Mouse (Mus musculus) intestine, embryonic 14.5 days (tissue): ENCODE results near the gene Erc2. TPM values are rescaled to one million over a fixed set of nuclear protein-coding genes. Genes with fewer than 3 reads are reported as not detected.

Experiments
- ATAC-seq: fragments of 200-750 bp; cut with Nextera tagmentation; replicated peaks from 2 replicates; pipeline ENCODE4 v1.8.0; 2017; ENCODE audit warnings: low read depth, moderate number of reproducible peaks, moderate TSS enrichment, moderate library complexity; ENCODE audit not compliant: low FRiP score, low TSS enrichment
- DNase-seq: peaks from one replicate; pipeline ENCODE4 v3.0.0-alpha.2; 2018; ENCODE audit warnings: low spot score
- H3K27ac ChIP-seq: fragments of 300-500 bp; sonication (generic); 2 replicates; pipeline ENCODE4 v1.5.1; 2014; ENCODE audit warnings: low read depth, mild to moderate bottlenecking, control low read depth
- H3K27me3 ChIP-seq: fragments of 300-500 bp; sonication (generic); replicated peaks from 2 replicates; pipeline ENCODE4 v1.6.1; 2014; ENCODE audit warnings: low read length, control low read depth; ENCODE audit not compliant: control insufficient read depth, insufficient read depth
- H3K36me3 ChIP-seq: fragments of 300-500 bp; sonication (generic); 2 replicates; pipeline ENCODE4 v1.6.1; 2014; ENCODE audit warnings: low read length, control low read depth; ENCODE audit not compliant: control insufficient read depth, insufficient read depth
- H3K4me1 ChIP-seq: fragments of 300-500 bp; sonication (generic); replicated peaks from 2 replicates; pipeline ENCODE4 v1.6.1; 2014; ENCODE audit warnings: low read length, control low read depth, mixed read lengths; ENCODE audit not compliant: control insufficient read depth, insufficient read depth
- H3K4me2 ChIP-seq: fragments of 300-500 bp; sonication (generic); 2 replicates; pipeline ENCODE4 v1.6.1; 2014; ENCODE audit warnings: low read length
- H3K4me3 ChIP-seq: fragments of 300-500 bp; sonication (generic); 2 replicates; pipeline ENCODE4 v1.5.1; 2014; ENCODE audit warnings: low read depth, low read length, control low read depth, mixed read lengths
- H3K9ac ChIP-seq: fragments of 300-500 bp; sonication (generic); 2 replicates; pipeline ENCODE4 v1.6.1; 2014; ENCODE audit warnings: mild to moderate bottlenecking, low read length
- H3K9me3 ChIP-seq: fragments of 300-500 bp; sonication (generic); 2 replicates; pipeline ENCODE4 v1.6.1; 2016; ENCODE audit warnings: low read length, control low read depth; ENCODE audit not compliant: control insufficient read depth
- WGBS: fragments of 180-500 bp; shearing (Covaris S2); extraction: QIAGEN DNeasy Blood & Tissue Kit; methylation state at CpG from one replicate; pipeline ENCODE4 v1.1.7; 2014; 5-methylcytosine and 5-hydroxymethylcytosine counted together
- polyA plus RNA-seq: library from polyadenylated mRNA; unstranded; fragments of >200 nt; fragmentation: Nextera tagmentation; extraction: Ambion mirVana; gene quantifications from 2 replicates; pipeline ENCODE4 v1.2.1, GENCODE M21; 2014

Erc2 gene
- polyA plus RNA-seq, 1 experiment from 2014 or later = 7.8 TPM

DNA sequence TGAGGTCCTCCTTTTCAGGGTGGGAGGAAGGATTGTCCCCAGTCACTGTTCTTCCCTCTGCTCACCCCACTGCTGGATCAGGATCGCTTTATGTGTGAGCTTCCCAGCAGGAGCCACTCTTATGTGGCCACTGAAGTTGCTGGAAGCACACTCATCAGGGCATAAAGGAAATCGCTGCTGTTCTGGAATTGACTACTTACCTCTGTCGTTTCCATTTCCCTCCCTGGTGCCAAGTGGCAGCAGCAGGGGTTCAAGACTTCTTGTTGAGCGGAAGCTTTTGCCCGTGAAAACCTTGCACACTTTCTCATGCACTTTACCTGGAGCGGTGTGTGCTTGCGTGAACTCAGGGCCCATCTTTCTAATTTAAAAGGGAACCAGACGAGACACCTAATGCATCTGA, 652 bp upstream of the Erc2 start:
- H3K4me1 ChIP-seq = peaks cover 2% of the 10 kb centered on the region; the same call in 1 of the 2 replicates

GRCm38 (mm10) chr14:27622923-27623219, 643 bp downstream of the Erc2 start:
- Histone ChIP-seq H3K9me3 (0 out of 2 replicates have a peak, but pooled peaks cover 2% of the 10 kb centered on the region), H3K36me3 (no peaks in the 10 kb centered on the region), H3K9ac (peak overlapping the region; percentile 29), H3K4me1 (peaks cover 2% of the 10 kb centered on the region; the same call in 1 of the 2 replicates), H3K27me3 (peaks cover 14% of the 10 kb centered on the region), H3K27ac (no peak overlapping the region), H3K4me2 (peak overlapping the region; percentile 57), H3K4me3 (peak overlapping the region; percentile 42)
- DNase-seq (no peak), ATAC-seq (no peak)
- WGBS = 2% methylated on average over 6 of the region's 6 CpGs

More for the DNA sequence above, 652 bp upstream of the Erc2 start:
- Histone ChIP-seq H3K9me3 (no peaks in the 10 kb centered on the region), H3K4me3 (no peak overlapping the region), H3K27me3 (peaks cover 14% of the 10 kb centered on the region), H3K9ac (no peak overlapping the region), H3K4me2 (peak overlapping the region; percentile 57; the same call in 1 of the 2 replicates), H3K27ac (no peak overlapping the region), H3K36me3 (no peaks in the 10 kb centered on the region)
- DNase-seq = no peak
- no peak for ATAC-seq
- 44% methylated on average over 8 of the region's 8 CpGs for WGBS

GRCm38 (mm10) chr14:27623368-27623767, 1.1 kb downstream of the Erc2 start:
- Histone ChIP-seq H3K4me2 (peak overlapping the region; percentile 57), H3K36me3 (no peaks in the 10 kb centered on the region), H3K9me3 (0 out of 2 replicates have a peak, but pooled peaks cover 2% of the 10 kb centered on the region), H3K27me3 (peaks cover 14% of the 10 kb centered on the region), H3K4me3 (peak overlapping the region; percentile 42), H3K27ac (no peak overlapping the region), H3K4me1 (peaks cover 2% of the 10 kb centered on the region; the same call in 1 of the 2 replicates), H3K9ac (no peak overlapping the region)
- DNase-seq (peak; percentile 59), ATAC-seq (no peak; the same call in 1 of the 2 replicates)
- 7% methylated on average over 10 of the region's 10 CpGs for WGBS

DNA sequence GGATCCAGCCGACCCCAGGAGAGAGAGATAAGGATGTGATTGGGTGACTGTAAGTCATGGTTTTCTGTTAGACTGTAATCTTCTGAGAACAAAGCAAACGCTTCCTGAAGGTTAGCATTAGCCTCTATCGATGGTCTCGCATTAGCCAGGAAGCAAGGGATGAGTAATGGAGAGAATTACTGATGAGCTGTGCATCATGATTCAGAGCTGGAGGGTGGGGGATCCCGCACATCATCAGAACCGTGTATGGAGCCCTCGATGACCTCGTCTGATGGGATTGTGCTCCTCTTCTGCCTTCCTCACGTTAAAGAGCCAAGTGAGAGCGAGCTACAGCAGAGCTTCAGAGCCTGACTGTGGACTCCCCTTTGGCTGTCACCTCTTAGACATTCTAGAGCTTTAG, 6.5 kb downstream of the Erc2 start:
- WGBS = 69% methylated on average over 10 of the region's 10 CpGs
- no peaks in the 10 kb centered on the region for H3K36me3 ChIP-seq

GRCm38 (mm10) chr14:27629369-27630012, 7.3 kb downstream of the Erc2 start:
- ATAC-seq (no peak), DNase-seq (no peak)
- Histone ChIP-seq H3K27ac (no peak overlapping the region), H3K9me3 (0 out of 2 replicates have a peak, but pooled peaks cover 2% of the 10 kb centered on the region), H3K9ac (no peak overlapping the region), H3K4me2 (no peak overlapping the region), H3K36me3 (no peaks in the 10 kb centered on the region), H3K4me1 (no peaks in the 10 kb centered on the region), H3K4me3 (no peak overlapping the region), H3K27me3 (no peaks in the 10 kb centered on the region)
- WGBS = 83% methylated on average over 5 of the region's 5 CpGs

More for the DNA sequence above, 6.5 kb downstream of the Erc2 start:
- H3K27ac ChIP-seq = no peak overlapping the region
- no peaks in the 10 kb centered on the region for H3K4me1 ChIP-seq
- no peak for DNase-seq
- peaks cover 4% of the 10 kb centered on the region; the same call in 1 of the 2 replicates for H3K27me3 ChIP-seq
- H3K4me3 ChIP-seq = no peak overlapping the region
- no peak overlapping the region for H3K9ac ChIP-seq
- H3K9me3 ChIP-seq = 0 out of 2 replicates have a peak, but pooled peaks cover 2% of the 10 kb centered on the region
- H3K4me2 ChIP-seq = no peak overlapping the region
- ATAC-seq = no peak

- Histone ChIP-seq H3K4me3 (no peak overlapping the region), H3K4me2 (no peak overlapping the region), H3K27ac (no peak overlapping the region), H3K36me3 (no peaks in the 10 kb centered on the region), H3K27me3 (no peaks in the 10 kb centered on the region), H3K9ac (no peak overlapping the region), H3K9me3 (0 out of 2 replicates have a peak, but pooled peaks cover 2% of the 10 kb centered on the region), H3K4me1 (no peaks in the 10 kb centered on the region)
- no peak for DNase-seq
- no peak for ATAC-seq
- WGBS = 80% methylated on average over 9 of the region's 9 CpGs
Observed at GRCm38 (mm10) chr14:27630973-27631640, 8.9 kb downstream of the Erc2 start.

DNA sequence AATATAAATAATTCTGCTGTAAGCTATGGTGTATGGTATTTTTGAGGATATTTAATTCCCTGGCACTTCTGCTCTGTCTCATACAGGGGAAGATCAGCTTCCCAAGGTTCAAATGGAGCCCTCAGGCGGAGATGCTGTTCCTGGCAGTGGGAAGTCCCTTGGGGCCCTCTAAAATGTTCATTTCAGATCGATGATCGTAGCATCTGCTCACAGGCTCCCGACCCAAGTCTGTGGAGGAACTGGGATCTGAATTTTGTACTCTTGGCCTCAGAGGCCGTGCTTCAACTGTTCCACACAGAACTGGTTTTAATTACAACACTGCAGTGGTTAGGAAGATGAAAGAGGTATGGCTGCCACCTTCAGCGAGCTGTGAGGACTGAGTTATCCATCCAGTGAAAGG, 12.5 kb downstream of the Erc2 start:
- no peaks in the 10 kb centered on the region for H3K27me3 ChIP-seq
- WGBS = 80% methylated on average over 6 of the region's 6 CpGs
- DNase-seq = no peak
- H3K4me3 ChIP-seq = no peak overlapping the region
- H3K27ac ChIP-seq = no peak overlapping the region
- H3K9me3 ChIP-seq = no peaks in the 10 kb centered on the region
- H3K9ac ChIP-seq = no peak overlapping the region
- no peak overlapping the region for H3K4me2 ChIP-seq
- no peaks in the 10 kb centered on the region for H3K4me1 ChIP-seq
- H3K36me3 ChIP-seq = no peaks in the 10 kb centered on the region
- ATAC-seq = no peak

- DNase-seq (no peak), ATAC-seq (no peak)
- H3K9me3 ChIP-seq = no peaks in the 10 kb centered on the region
- no peak overlapping the region for H3K9ac ChIP-seq
- no peaks in the 10 kb centered on the region for H3K36me3 ChIP-seq
- H3K4me3 ChIP-seq = no peak overlapping the region
- 88% methylated on average over 2 of the region's 2 CpGs for WGBS
- H3K27me3 ChIP-seq = no peaks in the 10 kb centered on the region
- H3K27ac ChIP-seq = no peak overlapping the region
- H3K4me1 ChIP-seq = no peaks in the 10 kb centered on the region
- H3K4me2 ChIP-seq = no peak overlapping the region
Observed at GRCm38 (mm10) chr14:27636556-27636955, 14.3 kb downstream of the Erc2 start.
